Mouse (Mus musculus) embryonic facial prominence, embryonic 15.5 days (tissue): ENCODE results near the gene Cox4i2. TPM values are rescaled to one million over a fixed set of nuclear protein-coding genes. Genes with fewer than 3 reads are reported as not detected.
A peak's percentile ranks its signal among the peaks of the same experiment; 100 is the strongest.

Source experiments
- ATAC-seq: fragments of 200-750 bp; cut with Nextera tagmentation; 2 replicates; pipeline ENCODE4 v1.8.0; 2017; ENCODE audit warnings: low read depth, moderate TSS enrichment; ENCODE audit not compliant: insufficient number of reproducible peaks, low FRiP score, low TSS enrichment
- H3K27ac ChIP-seq: fragments of 300-500 bp; sonication (generic); replicated peaks from 2 replicates; pipeline ENCODE4 v1.5.1; 2015; ENCODE audit warnings: mild to moderate bottlenecking, inconsistent platforms
- H3K27me3 ChIP-seq: fragments of 300-500 bp; sonication (generic); 2 replicates; pipeline ENCODE4 v1.6.1; 2015; ENCODE audit warnings: inconsistent platforms
- H3K36me3 ChIP-seq: fragments of 300-500 bp; sonication (generic); 2 replicates; pipeline ENCODE4 v1.6.1; 2015; ENCODE audit warnings: mild to moderate bottlenecking, inconsistent platforms
- H3K4me1 ChIP-seq: fragments of 300-500 bp; sonication (generic); 2 replicates; pipeline ENCODE4 v1.6.1; 2015; ENCODE audit warnings: inconsistent platforms
- H3K4me2 ChIP-seq: fragments of 300-500 bp; sonication (generic); replicated peaks from 2 replicates; pipeline ENCODE4 v1.6.1; 2015; ENCODE audit warnings: mild to moderate bottlenecking, inconsistent platforms
- H3K4me3 ChIP-seq: fragments of 300-500 bp; sonication (generic); replicated peaks from 2 replicates; pipeline ENCODE4 v1.5.1; 2015; ENCODE audit warnings: mild to moderate bottlenecking, inconsistent platforms
- H3K9ac ChIP-seq: fragments of 300-500 bp; sonication (generic); 2 replicates; pipeline ENCODE4 v1.6.1; 2015; ENCODE audit warnings: inconsistent platforms
- H3K9me3 ChIP-seq: fragments of 300-500 bp; sonication (generic); replicated peaks from 2 replicates; pipeline ENCODE4 v1.6.1; 2016; ENCODE audit warnings: inconsistent platforms
- WGBS: fragments of 180-500 bp; shearing (Covaris S2); methylation state at CpG from one replicate; pipeline ENCODE4 v1.1.7; 2015; 5-methylcytosine and 5-hydroxymethylcytosine counted together
- polyA plus RNA-seq: library from polyadenylated mRNA; unstranded; fragments of >200 nt; fragmentation: Nextera tagmentation; extraction: Ambion mirVana; gene quantifications from 2 replicates; pipeline ENCODE4 v1.2.1, GENCODE M21; 2015

The Cox4i2 gene
- polyA plus RNA-seq, 1 experiment from 2014 or later: 37.7 TPM

DNA sequence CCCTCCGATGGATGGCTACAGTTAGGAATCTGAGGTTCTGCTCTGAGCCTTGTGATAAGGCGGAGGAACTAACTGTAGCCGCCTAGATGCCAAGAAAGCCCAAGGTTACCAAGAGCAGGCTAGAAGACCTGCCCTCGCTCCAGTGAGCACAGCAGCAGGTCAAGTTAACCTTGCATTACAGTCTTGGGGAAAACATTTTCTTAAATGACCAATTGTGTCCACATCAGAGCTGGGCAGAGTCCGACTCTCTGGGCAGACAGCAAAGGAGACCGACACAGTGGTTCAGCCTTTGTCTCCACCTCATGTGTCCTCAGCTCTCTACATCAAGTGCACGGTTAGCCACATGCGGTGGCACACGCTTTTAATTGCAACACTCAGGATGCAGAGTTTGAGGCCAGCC is 17.6 kb downstream of the Cox4i2 start:
- H3K27me3 ChIP-seq: no peaks in the 10 kb centered on the region
- no peak overlapping the region for H3K9ac ChIP-seq
- H3K4me1 ChIP-seq: peaks cover 8% of the 10 kb centered on the region
- 89% methylated on average over 9 of the region's 9 CpGs for WGBS
- no peaks in the 10 kb centered on the region for H3K36me3 ChIP-seq
- no peak overlapping the region for H3K27ac ChIP-seq
- H3K4me2 ChIP-seq: no peak overlapping the region
- ATAC-seq: no peak
- no peak overlapping the region for H3K4me3 ChIP-seq
- no peaks in the 10 kb centered on the region for H3K9me3 ChIP-seq

DNA sequence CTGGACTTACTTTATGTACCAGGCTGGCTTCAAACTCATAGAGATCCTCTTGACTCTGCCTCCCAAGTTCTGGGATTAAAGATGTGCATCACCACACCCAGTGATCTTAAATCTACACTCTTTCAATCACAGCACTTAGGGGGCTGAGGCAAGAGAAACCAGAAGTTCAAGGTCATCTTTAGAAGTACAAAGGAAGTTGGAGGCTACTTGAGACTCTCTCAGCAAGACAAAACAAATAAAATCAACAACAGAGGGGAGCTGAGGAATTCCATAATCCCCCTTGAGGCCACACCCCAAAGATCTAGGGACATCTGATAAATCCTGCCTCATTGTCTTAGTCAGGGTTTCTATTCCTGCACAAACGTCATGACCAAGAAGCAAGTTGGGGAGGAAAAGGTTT is 18.3 kb downstream of the Cox4i2 start:
- no peaks in the 10 kb centered on the region for H3K36me3 ChIP-seq
- H3K27ac ChIP-seq: no peak overlapping the region
- no peaks in the 10 kb centered on the region for H3K27me3 ChIP-seq
- no peak overlapping the region for H3K9ac ChIP-seq
- H3K4me1 ChIP-seq: peaks cover 3% of the 10 kb centered on the region; the same call in 1 of the 2 replicates
- ATAC-seq: no peak
- no peak overlapping the region for H3K4me2 ChIP-seq
- 25% methylated on average over 1 of the region's 1 CpGs for WGBS
- H3K4me3 ChIP-seq: no peak overlapping the region
- no peaks in the 10 kb centered on the region for H3K9me3 ChIP-seq

DNA sequence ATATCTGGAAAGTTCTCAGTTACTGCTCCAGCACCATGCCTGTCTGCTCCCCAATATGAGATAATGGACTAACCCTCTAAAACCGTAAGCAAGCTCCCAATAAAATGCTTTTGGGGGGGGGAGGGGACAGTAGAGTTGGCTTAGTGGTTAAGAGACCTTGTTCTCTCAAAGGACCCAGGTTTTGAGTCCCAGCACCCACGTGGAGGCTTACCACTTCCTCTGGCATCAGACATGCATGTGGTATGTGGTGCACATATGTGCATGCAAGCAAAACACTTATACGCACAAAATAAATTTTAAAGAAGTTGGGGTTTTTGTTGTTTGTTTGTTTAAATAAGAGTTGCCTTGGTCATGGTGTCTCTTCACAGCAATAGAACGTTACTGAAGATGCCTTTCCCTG is 21.4 kb downstream of the Cox4i2 start:
- Histone ChIP-seq H3K27ac (no peak overlapping the region), H3K27me3 (no peaks in the 10 kb centered on the region), H3K36me3 (peaks cover 15% of the 10 kb centered on the region), H3K9ac (no peak overlapping the region), H3K9me3 (no peaks in the 10 kb centered on the region), H3K4me1 (no peaks in the 10 kb centered on the region), H3K4me3 (no peak overlapping the region), H3K4me2 (no peak overlapping the region)
- 74% methylated on average over 4 of the region's 4 CpGs for WGBS
- ATAC-seq: no peak

DNA sequence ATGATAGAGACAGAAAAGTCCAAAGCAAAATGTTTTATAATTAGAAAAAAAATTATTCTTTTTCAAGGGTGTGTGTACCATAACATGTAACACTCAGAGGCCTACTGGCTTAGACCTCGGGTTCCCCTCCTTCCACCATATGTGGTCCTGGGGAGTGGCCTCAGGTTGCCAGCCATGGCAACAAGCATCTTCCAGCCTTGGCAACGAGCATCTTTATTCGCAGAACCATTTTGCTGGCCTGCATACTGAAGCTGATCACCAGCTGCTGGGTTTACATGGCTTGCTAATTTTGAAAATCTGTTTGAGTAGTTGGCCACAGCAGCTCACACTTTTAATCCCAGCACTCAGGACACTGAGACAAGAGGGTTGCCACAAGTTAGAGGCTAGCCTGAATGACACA is 22.0 kb downstream of the Cox4i2 start:
- Histone ChIP-seq H3K4me3 (no peak overlapping the region), H3K36me3 (peaks cover 22% of the 10 kb centered on the region), H3K27ac (no peak overlapping the region), H3K27me3 (no peaks in the 10 kb centered on the region), H3K4me2 (no peak overlapping the region), H3K9ac (no peak overlapping the region), H3K4me1 (peaks cover under 1% of the 10 kb centered on the region; the same call in 1 of the 2 replicates), H3K9me3 (no peaks in the 10 kb centered on the region)
- 75% methylated on average over 3 of the region's 3 CpGs for WGBS
- no peak for ATAC-seq

DNA sequence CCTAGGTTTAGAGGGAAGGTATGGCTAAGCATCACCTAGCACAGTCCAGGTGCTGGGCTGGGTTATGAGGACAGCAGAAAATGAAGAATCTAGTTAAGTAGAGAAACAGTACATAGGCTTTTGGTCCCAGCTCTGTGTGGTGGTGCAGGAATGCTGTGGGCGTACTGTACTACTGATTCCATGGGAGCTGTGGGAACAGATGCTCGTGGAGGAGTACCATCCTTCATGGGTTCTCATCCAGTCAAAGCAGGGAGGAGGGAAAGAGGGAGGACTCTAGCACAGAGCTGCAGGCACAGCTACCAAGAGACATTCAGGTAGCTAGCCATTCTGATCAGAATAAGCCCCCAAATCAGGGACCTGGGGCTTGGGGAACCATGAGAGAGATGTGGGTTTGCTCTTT is 22.5 kb downstream of the Cox4i2 start:
- WGBS: 83% methylated on average over 2 of the region's 2 CpGs
- Histone ChIP-seq H3K4me1 (peaks cover 5% of the 10 kb centered on the region; the same call in 1 of the 2 replicates), H3K4me3 (no peak overlapping the region), H3K4me2 (no peak overlapping the region), H3K27ac (no peak overlapping the region), H3K27me3 (no peaks in the 10 kb centered on the region), H3K36me3 (peaks cover 26% of the 10 kb centered on the region), H3K9ac (no peak overlapping the region), H3K9me3 (no peaks in the 10 kb centered on the region)
- no peak for ATAC-seq

DNA sequence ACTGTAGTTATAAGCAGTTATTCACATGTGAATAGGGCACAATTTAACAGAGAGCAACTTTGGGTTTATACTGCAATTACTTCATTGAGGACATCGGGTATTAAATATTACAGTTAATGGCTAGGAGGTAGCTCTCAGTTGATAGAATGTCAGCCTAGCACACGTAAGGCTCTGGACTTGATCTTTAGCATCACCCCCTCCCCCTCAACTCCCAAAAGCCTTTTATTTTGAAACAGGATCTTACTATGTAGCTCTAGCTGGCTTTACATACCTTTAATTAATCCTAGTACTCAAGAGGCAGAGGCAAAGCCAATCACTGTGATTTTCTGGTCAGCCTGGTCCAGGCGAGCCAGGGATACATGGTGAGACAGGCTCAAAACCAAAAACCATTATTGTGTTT is 23.1 kb downstream of the Cox4i2 start:
- H3K27me3 ChIP-seq: no peaks in the 10 kb centered on the region
- peaks cover 7% of the 10 kb centered on the region; the same call in 1 of the 2 replicates for H3K4me1 ChIP-seq
- no peak overlapping the region for H3K4me2 ChIP-seq
- H3K9ac ChIP-seq: no peak overlapping the region
- H3K9me3 ChIP-seq: no peaks in the 10 kb centered on the region
- no peak for ATAC-seq
- H3K4me3 ChIP-seq: no peak overlapping the region
- no peak overlapping the region for H3K27ac ChIP-seq
- 75% methylated on average over 3 of the region's 3 CpGs for WGBS
- H3K36me3 ChIP-seq: peaks cover 32% of the 10 kb centered on the region

DNA sequence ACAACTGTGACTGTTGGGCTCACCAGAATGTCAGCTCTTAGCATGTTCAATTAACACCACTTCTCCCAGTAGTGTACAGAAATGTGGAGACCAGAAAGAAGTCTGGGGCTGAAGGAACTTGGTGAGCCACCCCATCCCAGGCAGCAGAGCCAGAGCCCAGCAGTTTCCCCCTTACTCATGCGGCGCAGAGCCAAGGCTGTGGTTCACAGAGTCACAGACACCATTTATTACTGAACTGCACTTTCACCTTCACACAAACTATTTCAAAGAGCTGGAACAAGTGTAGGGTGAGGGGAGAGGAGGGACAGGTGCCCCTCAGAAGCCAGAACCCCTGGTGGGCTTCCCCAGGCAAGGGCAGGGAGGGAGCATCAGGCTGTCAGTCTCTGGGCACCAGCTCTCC is 26.5 kb downstream of the Cox4i2 start:
- H3K4me1 ChIP-seq: peaks cover 15% of the 10 kb centered on the region
- H3K27me3 ChIP-seq: no peaks in the 10 kb centered on the region
- no peak overlapping the region for H3K4me2 ChIP-seq
- no peak overlapping the region for H3K4me3 ChIP-seq
- ATAC-seq: no peak
- H3K9ac ChIP-seq: no peak overlapping the region
- WGBS: 94% methylated on average over 2 of the region's 2 CpGs
- no peaks in the 10 kb centered on the region for H3K9me3 ChIP-seq
- H3K27ac ChIP-seq: no peak overlapping the region
- peaks cover 37% of the 10 kb centered on the region for H3K36me3 ChIP-seq

DNA sequence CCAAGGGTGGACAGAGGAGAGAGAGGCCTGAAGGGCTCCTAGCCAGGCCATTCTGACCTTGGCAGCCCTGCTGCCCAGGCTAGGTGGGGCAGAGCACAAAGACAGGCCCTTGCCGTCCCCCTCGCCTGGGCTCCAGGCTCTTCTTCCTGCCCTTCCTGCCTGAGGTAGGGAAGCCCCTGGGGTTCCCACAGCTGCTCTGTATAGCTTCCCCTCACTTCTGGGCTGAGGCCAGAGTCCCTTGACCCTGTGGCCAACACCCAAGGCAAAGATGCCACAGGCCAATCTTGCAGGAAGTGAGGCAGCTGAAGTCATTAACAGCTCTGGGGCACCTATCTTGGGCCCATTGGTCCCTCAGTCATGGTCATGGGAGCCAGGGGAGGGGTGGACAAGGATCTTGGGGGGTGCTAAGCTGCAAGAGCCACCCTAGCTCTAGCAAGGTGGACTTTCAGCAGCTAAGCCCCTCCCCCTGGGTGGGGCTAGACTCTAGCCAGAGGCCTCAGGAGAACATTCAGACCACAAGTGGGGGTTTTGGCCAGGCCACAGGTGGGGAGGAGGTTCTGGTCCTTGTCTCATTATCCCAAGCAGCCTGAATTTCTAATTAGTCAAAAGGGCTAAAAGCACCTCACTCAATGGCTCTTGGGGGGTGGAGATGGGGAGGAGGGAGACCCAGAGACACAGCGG is 27.2 kb downstream of the Cox4i2 start:
- Histone ChIP-seq H3K9ac (no peak overlapping the region), H3K27ac (no peak overlapping the region), H3K27me3 (no peaks in the 10 kb centered on the region), H3K9me3 (no peaks in the 10 kb centered on the region), H3K36me3 (peaks cover 37% of the 10 kb centered on the region), H3K4me1 (peaks cover 22% of the 10 kb centered on the region), H3K4me3 (no peak overlapping the region), H3K4me2 (no peak overlapping the region)
- no peak for ATAC-seq
- WGBS: 69% methylated on average over 3 of the region's 3 CpGs

DNA sequence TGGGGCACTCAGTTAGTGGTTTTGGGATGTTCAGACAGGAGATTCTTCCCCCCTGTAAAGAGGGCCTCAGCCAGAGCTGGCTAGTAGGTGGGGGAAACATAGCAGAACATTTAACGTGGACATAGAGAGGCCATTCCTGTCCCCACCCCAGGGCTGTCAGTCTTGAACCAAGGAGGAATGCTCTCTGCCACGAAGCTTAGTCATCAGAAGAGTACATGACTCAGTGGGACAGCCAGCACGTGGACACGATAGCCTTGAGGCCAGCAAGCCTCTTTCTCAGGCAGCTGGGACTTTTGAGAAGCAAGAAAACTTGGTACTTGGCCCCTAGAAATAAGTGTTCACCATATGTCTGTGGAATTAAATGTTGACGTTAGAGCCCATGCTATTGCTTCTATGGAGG is 28.7 kb downstream of the Cox4i2 start:
- no peaks in the 10 kb centered on the region for H3K27me3 ChIP-seq

DNA sequence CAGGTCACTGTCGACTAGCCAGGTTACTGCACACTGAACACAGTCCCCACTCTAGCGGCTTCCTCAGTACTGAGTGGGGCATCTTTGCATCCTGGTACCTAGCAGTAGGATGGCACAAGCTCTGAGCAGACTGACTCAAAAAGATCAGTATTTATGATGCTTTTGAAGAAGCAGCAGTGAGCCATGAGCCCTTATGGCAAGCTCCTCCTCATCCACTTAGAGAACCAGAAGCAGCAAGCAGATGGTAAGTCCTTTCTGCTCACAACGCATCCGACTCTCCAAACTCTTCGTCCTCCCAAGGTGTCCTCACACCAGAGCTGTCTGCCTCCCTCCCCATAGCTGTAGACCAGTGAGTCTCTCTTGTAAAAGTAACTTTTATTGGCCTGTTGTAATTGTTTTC is 29.3 kb downstream of the Cox4i2 start:
- 97% methylated on average over 5 of the region's 5 CpGs for WGBS
- peaks cover 22% of the 10 kb centered on the region for H3K4me1 ChIP-seq
- H3K27ac ChIP-seq: no peak overlapping the region
- no peaks in the 10 kb centered on the region for H3K27me3 ChIP-seq
- no peak for ATAC-seq
- no peak overlapping the region for H3K4me2 ChIP-seq
- H3K9ac ChIP-seq: no peak overlapping the region
- peaks cover 33% of the 10 kb centered on the region for H3K36me3 ChIP-seq
- no peaks in the 10 kb centered on the region for H3K9me3 ChIP-seq
- H3K4me3 ChIP-seq: no peak overlapping the region

More for the DNA sequence above, 28.7 kb downstream of the Cox4i2 start:
- ATAC-seq: no peak
- Histone ChIP-seq H3K4me1 (peaks cover 22% of the 10 kb centered on the region), H3K4me2 (no peak overlapping the region), H3K27ac (no peak overlapping the region), H3K4me3 (no peak overlapping the region), H3K36me3 (peaks cover 34% of the 10 kb centered on the region), H3K9me3 (no peaks in the 10 kb centered on the region), H3K9ac (no peak overlapping the region)
- WGBS: 73% methylated on average over 5 of the region's 5 CpGs

DNA sequence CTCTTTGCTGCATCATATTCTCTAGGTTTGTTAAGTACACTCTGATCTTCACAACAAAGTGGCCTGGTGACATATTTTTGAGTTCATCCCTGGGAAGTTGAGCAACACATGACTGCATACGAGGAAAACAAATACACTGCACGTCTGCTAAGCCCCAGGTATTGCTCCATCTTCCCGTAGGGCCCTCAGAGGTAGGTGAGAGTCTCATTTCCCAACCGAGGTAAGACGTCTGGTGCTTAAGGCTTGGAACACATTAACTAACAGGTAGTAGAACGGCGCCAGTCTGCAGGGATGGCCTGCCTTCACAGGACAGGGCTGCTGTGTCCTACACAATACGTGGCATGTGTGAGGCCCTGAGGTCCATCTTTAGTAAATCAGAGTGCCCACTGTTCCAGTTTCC is 30.7 kb downstream of the Cox4i2 start:
- WGBS: 89% methylated on average over 8 of the region's 8 CpGs
- no peak overlapping the region for H3K4me3 ChIP-seq
- H3K36me3 ChIP-seq: peaks cover 28% of the 10 kb centered on the region
- no peak overlapping the region for H3K4me2 ChIP-seq
- no peak for ATAC-seq
- H3K27ac ChIP-seq: peak overlapping the region; percentile 85
- H3K9ac ChIP-seq: no peak overlapping the region
- no peaks in the 10 kb centered on the region for H3K27me3 ChIP-seq
- H3K4me1 ChIP-seq: peaks cover 22% of the 10 kb centered on the region
- no peaks in the 10 kb centered on the region for H3K9me3 ChIP-seq
